Mouse (Mus musculus) heart, postnatal 10 days (tissue): ENCODE results near the gene Gm9844. TPM values are rescaled to one million over a fixed set of nuclear protein-coding genes. Genes with fewer than 3 reads are reported as not detected.

Experiments
- DNase-seq, 2 experiments: peaks; one replicate each; pipeline ENCODE4 v3.0.0; 2021
- intact Hi-C: fragments of 180-260 bp; cut with DNase I; formaldehyde crosslinking; loops from one replicate; pipeline ENCODE4 v1.15.1; 2025
- total RNA-seq, 2 experiments: library from RNA; stranded (reverse); gene quantifications; 2 replicates each; pipeline ENCODE4 v1.2.3; 2021

Gm9844 gene
- total RNA-seq, 2 experiments from 2014 or later, result 2.3 TPM; not detected in 1

- no peak for DNase-seq
These were observed 35.2 kb downstream of the Gm9844 start, which contains the start of gene Cd79a for GRCm38 (mm10) chr7:24897224-24897623. TSS of gene Cd79a (plus strand) at chr7:24897381.

GRCm38 (mm10) chr7:24897959-24898358 lies 35.9 kb downstream of the Gm9844 start:
- no peak for DNase-seq
- intact Hi-C loops, result no loop called here

More at GRCm38 (mm10) chr7:24897224-24897623, 35.2 kb downstream of the Gm9844 start, which contains the start of gene Cd79a:
- intact Hi-C loops, result no loop called here

- intact Hi-C loops, result loop anchor here (5.0 kb wide), 2 partner anchors 71 to 176 kb away; partner anchors contain the start of gene Rabac1
- peak in 1 of 2 experiments; percentile 5 for DNase-seq
These were observed 39.1 kb downstream of the Gm9844 start for GRCm38 (mm10) chr7:24901114-24901513.

GRCm38 (mm10) chr7:24901842-24902241 lies 39.8 kb downstream of the Gm9844 start:
- intact Hi-C loops, result loop anchor here (5.0 kb wide), 2 partner anchors 70 to 175 kb away; partner anchors contain the start of gene Rabac1
- peak; percentile 21 to 25 for DNase-seq

- peak in 1 of 2 experiments; percentile 17 for DNase-seq
- intact Hi-C loops, result loop anchor here (5.0 kb wide), 2 partner anchors 70 to 175 kb away; partner anchors contain the start of gene Rabac1
These were observed 40.2 kb downstream of the Gm9844 start for GRCm38 (mm10) chr7:24902264-24902629.

- intact Hi-C loops, result loop anchor here (5.0 kb wide), 2 partner anchors 69 to 174 kb away; partner anchors contain the start of gene Rabac1
- peak; percentile 74 for DNase-seq
These were observed 40.8 kb downstream of the Gm9844 start, which contains the start of gene Arhgef1 for GRCm38 (mm10) chr7:24902630-24903443. TSS of gene Arhgef1 (plus strand) at chr7:24902912.

- intact Hi-C loops, result loop anchor here (5.0 kb wide), 2 partner anchors 69 to 174 kb away; partner anchors contain the start of gene Rabac1
- DNase-seq, result peak; percentile 19 to 23
These were observed 41.4 kb downstream of the Gm9844 start for GRCm38 (mm10) chr7:24903444-24903825.

GRCm38 (mm10) chr7:24904070-24904483 lies 42.1 kb downstream of the Gm9844 start:
- peak; percentile 98 for DNase-seq
- intact Hi-C loops, result loop anchor here (1.0 to 5.0 kb wide), 3 partner anchors 14 to 173 kb away; partner anchors contain the start of gene Rabac1

- DNase-seq, result peak; percentile 63 to 80
- intact Hi-C loops, result loop anchor here (1.0 to 5.0 kb wide), 3 partner anchors 15 to 172 kb away; partner anchors contain the start of gene Rabac1
These were observed 42.9 kb downstream of the Gm9844 start for GRCm38 (mm10) chr7:24904936-24905335.

GRCm38 (mm10) chr7:24906551-24906950 lies 44.5 kb downstream of the Gm9844 start:
- DNase-seq, result peak in 1 of 2 experiments; percentile 16
- intact Hi-C loops, result no loop called here

- intact Hi-C loops, result no loop called here
- no peak for DNase-seq
These were observed 45.3 kb downstream of the Gm9844 start for GRCm38 (mm10) chr7:24907211-24907748.

Other genes starting within 250 kb of the Gm9844 start
- not detected for gene Lypd3, start 225.7 kb upstream of the Gm9844 start, total RNA-seq
- gene Tex101, start 185.5 kb upstream of the Gm9844 start, total RNA-seq, result not detected
- not detected for gene BC049730, start 153.0 kb upstream of the Gm9844 start, total RNA-seq
- not detected for gene Gm4763, start 135.3 kb upstream of the Gm9844 start, total RNA-seq
- gene Cd177, start 101.9 kb upstream of the Gm9844 start, total RNA-seq, result under 1 TPM in 1 of 2 experiments, not detected in 1; 0.14 TPM
- not detected for gene Ceacam10, start 85.0 kb upstream of the Gm9844 start, total RNA-seq
- gene Lypd4, start 7.7 kb downstream of the Gm9844 start, total RNA-seq, result not detected
- not detected for gene Dmrtc2, start 7.8 kb downstream of the Gm9844 start, total RNA-seq
- 100 to 1,000 TPM; 752 to 777 TPM for gene Rps19, start 22.2 kb downstream of the Gm9844 start, total RNA-seq
- gene Cd79a, start 35.2 kb downstream of the Gm9844 start, total RNA-seq, result 1 to 10 TPM; 1.3 to 1.8 TPM
- 10 to 100 TPM; 75.3 to 87.0 TPM for gene Arhgef1, start 40.7 kb downstream of the Gm9844 start, total RNA-seq
- gene Gm4881, start 82.3 kb downstream of the Gm9844 start, total RNA-seq, result not detected
- 100 to 1,000 TPM; 292 to 300 TPM for gene Rabac1, start 110.5 kb downstream of the Gm9844 start, total RNA-seq
- under 1 TPM; 0.43 to 0.72 TPM for gene Atp1a3, start 143.7 kb downstream of the Gm9844 start, total RNA-seq
- 1 to 10 TPM; 9.0 to 9.5 TPM for gene Grik5, start 210.1 kb downstream of the Gm9844 start, total RNA-seq
- 10 to 100 TPM; 12.1 to 13.6 TPM for gene Zfp574, start 210.4 kb downstream of the Gm9844 start, total RNA-seq